Mouse (Mus musculus): ENCODE results near the gene Tk2. TPM values are rescaled to one million over a fixed set of nuclear protein-coding genes. Genes with fewer than 3 reads are reported as not detected.
A peak's percentile ranks its signal among the peaks of the same experiment; 100 is the strongest.

The Tk2 gene
- total RNA-seq, 2 experiments from 2014 or later: 46.7 to 47.5 TPM

GRCm38 (mm10) chr8:104227048-104227447, 21.3 kb downstream of the Tk2 start:
- intact Hi-C loops (cut with DNase I): no loop called here

GRCm38 (mm10) chr8:104219806-104220205, 28.6 kb downstream of the Tk2 start:
- DNase-seq: peak; percentile 81
- intact Hi-C loops (cut with DNase I): loop anchor here (5.0 kb wide), 2 partner anchors 73 to 123 kb away; no protein-coding TSS in a partner anchor

More at GRCm38 (mm10) chr8:104227048-104227447, 21.3 kb downstream of the Tk2 start:
- no peak for DNase-seq

- intact Hi-C loops (cut with DNase I): loop anchor here (5.0 kb wide), 2 partner anchors 72 to 122 kb away; no protein-coding TSS in a partner anchor
- DNase-seq: peak; percentile 35
Measured at GRCm38 (mm10) chr8:104219079-104219478, 29.3 kb downstream of the Tk2 start.

- intact Hi-C loops (cut with DNase I): loop anchor here (5.0 kb wide), 2 partner anchors 70 to 120 kb away; no protein-coding TSS in a partner anchor
- DNase-seq: no peak
Measured at GRCm38 (mm10) chr8:104217601-104218000, 30.8 kb downstream of the Tk2 start.

GRCm38 (mm10) chr8:104205292-104205691, 43.1 kb downstream of the Tk2 start:
- DNase-seq: no peak
- intact Hi-C loops (cut with DNase I): no loop called here

GRCm38 (mm10) chr8:104202320-104202719, 46.0 kb downstream of the Tk2 start:
- DNase-seq: no peak

GRCm38 (mm10) chr8:104201622-104202021, 46.7 kb downstream of the Tk2 start:
- intact Hi-C loops (cut with DNase I): no loop called here
- no peak for DNase-seq

More at GRCm38 (mm10) chr8:104202320-104202719, 46.0 kb downstream of the Tk2 start:
- intact Hi-C loops (cut with DNase I): no loop called here

- intact Hi-C loops (cut with DNase I): no loop called here
- DNase-seq: no peak
Measured at GRCm38 (mm10) chr8:104199802-104200201, 48.6 kb downstream of the Tk2 start.

GRCm38 (mm10) chr8:104191496-104191895, 56.9 kb downstream of the Tk2 start:
- DNase-seq: no peak
- intact Hi-C loops (cut with DNase I): no loop called here

GRCm38 (mm10) chr8:104190777-104191468, 57.4 kb downstream of the Tk2 start:
- intact Hi-C loops (cut with DNase I): no loop called here
- no peak for DNase-seq

GRCm38 (mm10) chr8:104188459-104188858, 59.9 kb downstream of the Tk2 start:
- intact Hi-C loops (cut with DNase I): no loop called here
- DNase-seq: no peak

- DNase-seq: no peak
Measured at GRCm38 (mm10) chr8:104187622-104188021, 60.7 kb downstream of the Tk2 start.

GRCm38 (mm10) chr8:104186827-104187226, 61.5 kb downstream of the Tk2 start:
- DNase-seq: no peak
- intact Hi-C loops (cut with DNase I): no loop called here

More at GRCm38 (mm10) chr8:104187622-104188021, 60.7 kb downstream of the Tk2 start:
- intact Hi-C loops (cut with DNase I): no loop called here

GRCm38 (mm10) chr8:104184905-104185304, 63.5 kb downstream of the Tk2 start:
- intact Hi-C loops (cut with DNase I): no loop called here
- DNase-seq: peak; percentile 10

- intact Hi-C loops (cut with DNase I): no loop called here
- no peak for DNase-seq
Measured at GRCm38 (mm10) chr8:104177054-104177453, 71.3 kb downstream of the Tk2 start.

Other genes starting within 250 kb of the Tk2 start
- gene Cdh5, start 146.9 kb downstream of the Tk2 start, total RNA-seq (2021): 10 to 100 TPM; 21.8 to 24.4 TPM
- 10 to 100 TPM; 31.3 to 34.5 TPM for gene Bean1, start 78.1 kb downstream of the Tk2 start, total RNA-seq (2021)
- gene Cklf, start 2.3 kb upstream of the Tk2 start, total RNA-seq (2021): 10 to 100 TPM; 20.6 to 27.9 TPM
- not detected for gene Cmtm2a, start 44.6 kb upstream of the Tk2 start, total RNA-seq (2021)
- gene Gm45711, start 61.5 kb upstream of the Tk2 start, total RNA-seq (2021): not detected
- gene Cmtm1, start 61.6 kb upstream of the Tk2 start, total RNA-seq (2021): not detected
- not detected for gene Gm11020, start 73.0 kb upstream of the Tk2 start, total RNA-seq (2021)
- not detected for gene Cmtm2b, start 73.7 kb upstream of the Tk2 start, total RNA-seq (2021)
- 10 to 100 TPM; 22.7 to 25.5 TPM for gene Cmtm3, start 90.9 kb upstream of the Tk2 start, total RNA-seq (2021)
- 10 to 100 TPM; 47.2 to 48.3 TPM for gene Cmtm4, start 147.2 kb upstream of the Tk2 start, total RNA-seq (2021)
- 100 to 1,000 TPM; 168 to 169 TPM for gene Dync1li2, start 194.5 kb upstream of the Tk2 start, total RNA-seq (2021)